Mouse (Mus musculus): ENCODE data around the gene Rusc2.

The Rusc2 gene

DNA sequence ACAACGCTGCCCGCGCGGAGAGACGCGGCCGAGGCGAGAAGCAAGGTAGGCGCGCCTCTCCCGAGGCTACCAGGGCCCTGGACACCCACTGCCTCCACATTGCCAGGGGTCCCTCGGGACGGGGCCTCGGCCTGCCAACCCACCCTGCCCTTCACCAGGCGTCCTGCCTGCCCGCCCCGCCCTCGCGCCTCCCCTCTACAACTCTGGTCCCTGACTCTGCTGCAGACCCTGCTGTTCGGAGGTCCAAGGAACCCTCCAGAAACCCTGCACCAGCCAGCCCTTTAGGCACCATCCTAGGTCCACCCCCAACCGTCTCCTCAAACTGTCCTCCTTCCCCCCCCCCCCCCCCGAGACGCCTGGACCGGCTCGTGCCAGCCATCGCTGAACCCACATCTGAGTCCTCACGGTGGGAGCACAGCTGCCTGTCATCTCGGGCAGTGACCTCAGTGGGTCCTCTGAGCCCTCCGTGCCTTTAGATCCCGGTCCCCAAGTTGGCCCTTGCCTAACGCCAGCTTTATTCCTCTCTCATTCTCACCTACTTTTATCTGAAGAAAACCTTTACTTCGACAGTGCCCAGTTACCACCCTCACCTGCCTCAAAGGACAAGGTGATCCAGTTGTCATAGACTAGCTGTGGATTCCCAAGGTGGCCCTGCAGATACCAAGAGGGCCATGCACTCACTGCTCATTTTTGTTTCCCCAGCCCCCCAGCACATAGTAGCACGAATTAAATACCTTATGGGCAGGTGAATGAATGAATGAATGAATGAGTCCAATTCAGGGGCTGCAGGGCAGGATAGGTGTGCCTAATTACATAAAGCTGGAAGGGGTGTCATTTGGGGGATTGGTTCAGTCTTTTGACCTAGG is 609 bp downstream of the Rusc2 start:
- in situ Hi-C loops (cut with MboI; ENCODE audit: low pct_unique_long_range_greater_than_20kb in 1 of 2, low sequenced_read_pairs in 2 of 2, unreplicated experiment in 1 of 2), result loop anchor here in 1 of 2 experiments (5.0 kb wide), 1 partner anchor 40 kb away; no protein-coding TSS in a partner anchor

DNA sequence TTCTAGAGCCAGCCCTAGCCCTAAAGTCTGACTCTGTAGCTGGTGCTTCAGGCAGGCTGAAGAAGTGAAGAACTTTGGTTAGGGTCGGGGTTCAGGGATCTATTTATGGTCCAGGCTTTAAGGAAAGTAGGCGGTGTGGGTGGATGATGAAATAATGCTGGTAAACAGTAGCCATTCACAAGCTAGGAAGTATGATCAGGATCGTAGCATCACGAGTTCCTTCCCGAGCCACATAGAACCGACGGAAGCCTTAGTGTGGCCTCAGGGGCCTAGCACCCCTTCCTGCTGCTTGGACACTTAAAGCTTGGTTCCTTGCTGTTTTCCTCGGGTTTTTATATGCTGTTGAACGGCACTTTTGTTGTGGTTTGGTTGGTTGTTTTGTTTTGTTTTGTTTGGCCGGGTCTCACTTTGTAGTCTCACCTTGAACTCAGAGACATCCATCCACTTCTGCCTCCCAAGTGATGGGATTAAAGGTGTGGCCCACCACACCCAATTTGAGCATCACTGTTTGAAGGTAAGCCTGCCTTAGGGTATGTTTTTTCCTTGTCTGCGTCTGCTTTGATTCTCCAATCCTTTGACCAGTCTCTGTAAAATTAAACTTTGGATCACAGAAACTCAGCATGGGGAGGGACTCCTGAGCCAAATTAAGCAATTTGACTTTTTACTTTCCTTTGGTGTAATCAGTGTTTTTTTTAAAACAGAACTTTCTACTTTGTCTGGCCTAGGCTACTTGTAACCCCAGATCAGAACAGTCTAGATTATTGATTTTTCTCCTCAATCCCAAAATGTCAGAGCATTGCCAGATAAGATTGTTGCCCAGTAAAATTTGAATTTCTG is 1.7 kb downstream of the Rusc2 start:
- in situ Hi-C loops (cut with MboI; ENCODE audit: low pct_unique_long_range_greater_than_20kb in 1 of 2, low sequenced_read_pairs in 2 of 2, unreplicated experiment in 1 of 2), result loop anchor here in 1 of 2 experiments (5.0 kb wide), 1 partner anchor 39 kb away; no protein-coding TSS in a partner anchor

DNA sequence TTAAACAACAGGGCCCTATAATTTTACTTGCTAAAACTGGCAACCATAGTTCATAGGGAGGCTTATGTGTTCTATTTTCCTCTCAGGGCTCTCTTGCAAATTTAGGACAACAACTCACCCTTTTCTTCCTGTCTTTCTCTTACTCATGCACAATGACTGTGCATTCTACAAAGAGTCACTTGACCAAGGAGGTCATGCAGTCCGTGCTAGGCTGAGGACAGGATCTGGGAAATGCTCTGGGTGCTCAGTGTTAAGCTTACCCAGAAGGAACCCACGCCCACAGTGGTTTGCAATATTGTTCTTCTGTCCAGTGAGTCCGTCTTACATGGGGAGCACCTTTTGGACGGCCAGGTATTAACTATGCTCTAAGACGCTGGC is 2.3 kb downstream of the Rusc2 start:
- in situ Hi-C loops (cut with MboI; ENCODE audit: low pct_unique_long_range_greater_than_20kb in 1 of 2, low sequenced_read_pairs in 2 of 2, unreplicated experiment in 1 of 2), result loop anchor here in 1 of 2 experiments (5.0 kb wide), 1 partner anchor 38 kb away; no protein-coding TSS in a partner anchor

DNA sequence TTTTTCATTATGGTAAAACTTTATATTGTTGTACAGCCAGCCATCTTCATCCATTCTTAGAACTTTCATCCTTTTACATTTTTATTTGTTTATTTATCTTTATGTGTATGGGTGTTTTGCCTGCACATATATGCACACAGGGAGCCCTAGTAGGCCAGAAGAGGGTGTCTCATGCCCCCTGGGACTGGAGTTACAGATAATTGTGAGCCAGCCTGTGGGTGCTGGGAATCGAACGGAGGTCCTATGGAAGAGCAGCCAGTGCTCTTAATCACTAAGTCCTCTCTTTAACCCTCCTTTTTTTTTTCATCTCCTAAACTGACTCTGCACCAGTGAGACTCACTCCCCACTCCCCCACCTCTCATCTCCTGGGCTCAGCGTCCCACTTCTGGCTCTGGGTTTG is 2.8 kb downstream of the Rusc2 start:
- in situ Hi-C loops (cut with MboI; ENCODE audit: low pct_unique_long_range_greater_than_20kb in 1 of 2, low sequenced_read_pairs in 2 of 2, unreplicated experiment in 1 of 2), result loop anchor here in 1 of 2 experiments (5.0 kb wide), 1 partner anchor 38 kb away; no protein-coding TSS in a partner anchor

DNA sequence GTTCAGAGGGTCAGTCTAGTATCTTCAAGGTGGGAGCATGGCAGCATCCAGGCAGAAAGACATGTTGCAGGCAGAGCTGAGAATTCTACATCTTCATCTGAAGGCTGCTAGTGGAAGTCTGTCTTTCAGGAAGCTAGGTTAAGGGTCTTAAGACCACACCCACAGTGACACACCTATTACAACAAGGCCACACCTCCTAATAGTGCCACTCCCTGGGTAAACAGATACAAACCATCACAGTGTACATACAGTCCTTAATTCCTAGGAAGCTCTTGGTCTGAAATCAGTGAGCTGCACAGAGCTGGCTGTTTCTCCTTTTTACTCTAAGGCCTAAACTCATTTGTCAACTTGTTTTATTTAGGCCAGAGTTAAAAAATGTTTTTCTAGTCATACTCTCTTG is 5.2 kb downstream of the Rusc2 start:
- in situ Hi-C loops (cut with MboI; ENCODE audit: low pct_unique_long_range_greater_than_20kb in 1 of 2, low sequenced_read_pairs in 2 of 2, unreplicated experiment in 1 of 2), result no loop called here

DNA sequence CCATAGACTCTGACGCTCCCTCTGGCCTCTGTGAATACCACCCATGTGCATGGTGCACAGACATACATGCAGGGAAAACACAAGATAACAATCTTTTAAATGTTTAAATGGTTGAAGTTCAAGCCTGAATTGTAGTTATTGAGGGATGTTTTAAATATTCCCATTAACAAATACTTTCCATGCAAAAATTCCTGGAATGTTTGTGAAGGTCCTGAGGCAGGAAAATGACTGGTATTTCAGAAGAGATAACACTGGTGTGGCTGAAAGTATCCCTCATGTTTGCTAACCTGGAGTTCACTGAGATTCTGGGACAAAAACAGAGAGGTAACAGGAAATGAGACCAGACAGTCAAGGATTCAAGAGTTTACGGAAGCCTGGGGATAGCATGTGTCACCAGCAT is 7.6 kb downstream of the Rusc2 start:
- in situ Hi-C loops (cut with MboI; ENCODE audit: low pct_unique_long_range_greater_than_20kb in 1 of 2, low sequenced_read_pairs in 2 of 2, unreplicated experiment in 1 of 2), result no loop called here

DNA sequence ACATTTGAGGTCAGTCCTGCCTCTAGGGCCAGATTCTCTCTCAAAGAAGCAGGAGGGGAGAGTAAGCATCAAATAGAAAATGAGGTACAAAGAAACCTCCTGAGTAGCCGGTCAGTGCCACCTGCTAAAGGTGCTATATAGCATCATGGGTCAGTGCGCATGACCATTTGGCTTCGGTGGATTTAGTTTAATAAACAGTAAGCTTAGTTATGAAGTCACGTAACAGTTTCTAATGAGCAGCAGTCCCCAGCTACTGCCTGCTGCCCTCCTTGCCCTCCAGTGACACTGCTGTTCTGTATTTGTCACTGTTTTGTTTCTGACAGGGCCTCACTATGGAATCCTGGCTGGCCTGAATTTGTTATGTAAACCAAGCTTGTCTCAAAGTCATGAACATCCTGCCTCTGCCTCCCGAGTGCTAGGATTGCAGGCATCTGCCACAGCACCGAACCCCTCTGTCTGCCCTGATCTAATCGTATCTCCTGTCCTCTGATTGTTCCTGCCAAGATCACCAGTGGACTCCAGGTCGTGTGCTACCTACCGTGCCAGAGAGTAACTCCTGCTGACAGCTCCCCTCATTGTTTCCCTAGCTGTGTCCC is 8.2 kb downstream of the Rusc2 start:
- in situ Hi-C loops (cut with MboI; ENCODE audit: low pct_unique_long_range_greater_than_20kb in 1 of 2, low sequenced_read_pairs in 2 of 2, unreplicated experiment in 1 of 2), result no loop called here

DNA sequence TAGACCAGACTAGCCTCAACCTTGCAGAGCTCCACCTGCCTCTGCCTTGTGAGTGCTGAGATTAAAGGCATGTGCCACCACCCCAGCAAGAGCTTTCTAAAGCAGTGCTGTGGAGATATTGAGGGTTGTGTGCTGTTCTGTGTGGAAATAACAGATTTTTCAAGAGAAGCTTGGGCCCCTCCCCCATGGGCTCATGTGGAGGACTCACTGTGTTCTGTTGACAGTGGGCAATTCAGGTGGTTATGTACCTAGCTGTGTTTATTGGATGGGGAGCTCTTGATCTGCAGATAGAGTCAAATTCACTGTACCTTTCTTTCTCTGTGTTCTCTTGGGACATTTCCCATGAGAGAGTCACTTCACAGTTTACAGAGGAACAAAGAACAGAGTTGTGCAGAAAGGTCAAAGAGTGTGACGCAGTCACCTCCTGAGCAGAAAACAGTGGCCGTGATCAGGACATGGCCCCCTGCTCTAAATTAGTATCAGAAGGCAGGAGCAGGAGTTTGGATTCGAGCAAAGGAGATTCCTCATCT is 9.8 kb downstream of the Rusc2 start:
- in situ Hi-C loops (cut with MboI; ENCODE audit: low pct_unique_long_range_greater_than_20kb in 1 of 2, low sequenced_read_pairs in 2 of 2, unreplicated experiment in 1 of 2), result no loop called here

DNA sequence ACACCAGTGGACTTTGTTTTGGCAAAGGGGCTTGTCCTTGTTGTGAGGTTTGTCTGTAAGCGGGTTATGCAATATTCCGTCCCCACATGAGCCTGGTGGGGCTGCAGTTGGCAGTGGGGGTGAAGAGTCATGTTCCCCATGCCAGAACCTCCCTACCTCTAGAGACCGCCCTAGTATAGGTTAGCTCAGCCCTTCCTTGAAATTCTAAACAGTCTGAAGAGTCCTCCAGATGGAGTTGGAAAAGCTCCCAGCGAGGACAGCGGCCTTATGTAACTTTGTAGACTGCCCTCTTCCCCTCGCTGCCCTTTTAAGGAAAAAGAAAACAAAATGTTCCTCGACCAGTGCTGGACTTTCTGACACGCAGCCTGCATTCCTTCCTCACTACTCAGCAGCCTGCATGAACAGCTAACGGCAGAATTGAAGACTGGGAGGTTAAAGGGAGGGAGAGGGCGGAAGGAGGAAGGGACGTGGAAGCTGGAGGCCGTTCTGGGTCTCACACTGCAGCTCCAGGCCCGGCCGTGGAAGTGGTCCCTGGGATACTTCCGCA is 12.6 kb downstream of the Rusc2 start:
- in situ Hi-C loops (cut with MboI; ENCODE audit: low pct_unique_long_range_greater_than_20kb in 1 of 2, low sequenced_read_pairs in 2 of 2, unreplicated experiment in 1 of 2), result no loop called here

DNA sequence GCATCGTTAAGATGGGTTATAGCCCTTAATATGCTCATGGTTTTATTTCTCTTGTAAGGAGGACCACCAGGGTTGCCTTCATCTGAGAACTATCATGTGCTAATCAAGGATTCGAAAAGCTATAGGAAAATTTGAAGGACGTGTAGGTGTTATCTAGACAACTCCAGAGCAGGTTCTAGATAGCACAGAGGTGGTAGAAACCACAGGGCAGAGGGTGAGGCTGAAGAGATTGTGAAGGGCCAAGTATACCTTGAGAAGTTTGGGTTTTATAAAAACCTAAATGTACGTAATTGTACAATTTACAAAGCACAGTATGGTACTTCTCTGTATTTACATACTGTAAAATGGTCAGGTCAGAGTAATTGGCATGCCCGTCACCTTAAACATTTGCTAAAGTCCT is 13.4 kb downstream of the Rusc2 start:
- in situ Hi-C loops (cut with MboI; ENCODE audit: low pct_unique_long_range_greater_than_20kb in 1 of 2, low sequenced_read_pairs in 2 of 2, unreplicated experiment in 1 of 2), result no loop called here

DNA sequence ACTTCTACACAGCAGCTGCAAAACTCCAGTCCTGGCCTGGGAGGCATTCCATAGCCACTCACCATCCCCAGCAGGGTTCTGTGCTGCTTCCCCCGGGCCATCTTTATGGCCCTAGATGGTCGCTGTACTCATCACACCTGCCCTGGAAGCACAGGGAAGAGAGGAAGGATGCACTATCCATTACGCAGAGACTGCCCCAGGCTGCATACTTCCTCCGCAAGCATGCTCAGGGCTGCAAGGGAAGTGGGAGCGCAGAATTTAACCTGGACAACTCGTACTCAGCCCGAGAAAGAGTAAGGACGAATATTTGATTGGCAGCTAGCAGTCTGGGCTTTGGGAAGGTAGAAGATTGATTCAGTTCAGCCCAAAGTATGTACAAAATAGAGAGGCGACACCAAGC is 14.1 kb downstream of the Rusc2 start:
- in situ Hi-C loops (cut with MboI; ENCODE audit: low pct_unique_long_range_greater_than_20kb in 1 of 2, low sequenced_read_pairs in 2 of 2, unreplicated experiment in 1 of 2), result no loop called here

DNA sequence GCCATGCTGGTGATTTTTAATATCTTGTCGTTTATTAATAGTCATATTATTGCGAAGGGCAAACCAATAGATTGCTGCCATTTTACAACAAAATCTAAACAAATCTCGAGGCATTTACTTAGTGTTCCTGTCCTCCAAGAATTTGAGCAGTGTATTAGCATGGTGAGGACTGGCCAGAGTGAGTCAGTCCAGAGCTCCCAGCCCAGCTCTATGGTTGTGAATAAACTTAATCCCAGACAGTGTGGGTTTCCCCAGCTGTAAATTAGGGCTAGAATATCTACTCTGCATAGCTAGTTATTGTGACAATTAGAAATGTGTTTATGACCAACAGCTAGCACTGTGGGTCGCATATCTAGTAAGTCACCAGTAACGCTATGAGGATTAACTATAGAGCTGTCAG is 14.6 kb downstream of the Rusc2 start:
- in situ Hi-C loops (cut with MboI; ENCODE audit: low pct_unique_long_range_greater_than_20kb in 1 of 2, low sequenced_read_pairs in 2 of 2, unreplicated experiment in 1 of 2), result no loop called here

DNA sequence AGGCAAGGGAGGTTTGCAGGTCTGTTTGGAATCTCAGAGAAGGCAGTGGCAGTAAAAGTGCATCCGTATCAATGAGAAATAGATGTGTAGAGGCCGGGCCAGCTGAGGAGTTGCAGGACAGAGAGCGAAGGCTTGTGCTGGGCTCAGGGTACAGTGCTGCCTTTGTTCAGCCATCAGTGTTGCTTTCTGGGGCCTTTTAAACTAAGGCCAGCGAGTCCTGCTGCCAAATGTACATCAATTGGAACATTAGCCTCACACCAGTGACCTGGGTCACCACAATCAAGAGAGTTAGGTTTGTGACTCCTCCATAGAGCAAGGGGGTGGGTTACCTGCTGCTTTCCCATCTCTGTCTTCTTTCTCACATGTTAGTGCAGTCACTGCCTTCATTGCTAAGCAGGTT is 16.2 kb downstream of the Rusc2 start:
- in situ Hi-C loops (cut with MboI; ENCODE audit: low pct_unique_long_range_greater_than_20kb in 1 of 2, low sequenced_read_pairs in 2 of 2, unreplicated experiment in 1 of 2), result no loop called here

DNA sequence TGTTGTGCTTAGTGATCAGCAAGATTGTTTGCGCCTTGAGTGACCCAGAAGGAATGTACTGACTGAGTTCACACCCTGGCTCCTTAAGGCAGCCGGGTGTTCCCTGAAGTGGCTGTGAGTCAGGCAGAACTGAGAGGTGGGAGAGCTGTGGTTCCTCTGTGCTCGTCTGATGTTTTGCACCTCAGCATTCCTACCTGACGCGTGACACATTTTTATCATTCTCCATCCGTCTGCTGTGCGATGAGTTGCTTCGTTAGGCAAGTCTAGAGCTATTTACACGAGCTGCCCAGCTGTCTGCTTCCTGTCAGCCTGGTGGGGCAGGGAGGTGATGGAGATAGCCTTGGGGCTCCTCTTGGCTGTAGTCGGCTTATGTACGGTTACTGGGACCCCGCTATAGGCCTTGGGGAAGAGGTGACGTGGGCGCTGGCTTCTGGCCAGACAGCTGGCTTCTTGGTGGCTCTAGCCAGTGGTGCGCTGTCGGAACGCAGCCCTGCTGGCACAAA is 17.1 kb downstream of the Rusc2 start:
- in situ Hi-C loops (cut with MboI; ENCODE audit: low pct_unique_long_range_greater_than_20kb in 1 of 2, low sequenced_read_pairs in 2 of 2, unreplicated experiment in 1 of 2), result no loop called here

DNA sequence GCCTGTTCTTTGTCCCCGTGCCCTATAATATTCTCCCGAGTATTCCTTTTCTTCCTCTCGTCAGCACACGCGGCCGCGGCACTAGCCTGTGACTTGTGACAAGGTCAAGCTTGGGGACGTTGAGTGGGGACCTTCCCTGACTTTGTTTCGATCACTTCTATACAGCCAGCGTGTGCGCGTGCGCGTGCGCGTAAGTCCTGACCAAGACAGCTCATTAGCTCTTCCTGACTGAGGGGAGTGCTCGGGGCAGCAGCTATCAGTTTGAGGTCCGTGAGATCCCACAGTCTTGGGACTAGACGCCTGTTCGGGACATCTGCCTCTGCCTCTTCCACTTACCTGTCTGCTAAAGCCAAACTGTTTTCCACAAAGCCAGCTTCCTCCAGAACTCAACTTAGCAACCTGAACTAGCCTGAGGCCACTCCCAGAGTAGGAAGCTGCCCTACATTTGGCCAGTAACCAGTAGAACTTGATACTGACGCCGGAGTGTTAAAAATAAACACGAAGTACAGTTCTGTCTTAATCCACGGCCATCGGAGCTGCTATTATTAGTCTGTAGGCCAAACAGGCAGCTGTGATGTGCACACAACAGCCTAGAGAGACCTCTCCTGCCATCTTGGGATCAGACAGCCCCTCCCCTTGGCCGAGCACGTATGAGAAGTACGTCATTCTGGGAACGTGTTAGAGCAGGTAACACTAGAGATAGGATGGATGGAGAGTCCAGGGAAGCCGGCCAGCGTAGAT is 17.8 kb downstream of the Rusc2 start:
- in situ Hi-C loops (cut with MboI; ENCODE audit: low pct_unique_long_range_greater_than_20kb in 1 of 2, low sequenced_read_pairs in 2 of 2, unreplicated experiment in 1 of 2), result no loop called here

DNA sequence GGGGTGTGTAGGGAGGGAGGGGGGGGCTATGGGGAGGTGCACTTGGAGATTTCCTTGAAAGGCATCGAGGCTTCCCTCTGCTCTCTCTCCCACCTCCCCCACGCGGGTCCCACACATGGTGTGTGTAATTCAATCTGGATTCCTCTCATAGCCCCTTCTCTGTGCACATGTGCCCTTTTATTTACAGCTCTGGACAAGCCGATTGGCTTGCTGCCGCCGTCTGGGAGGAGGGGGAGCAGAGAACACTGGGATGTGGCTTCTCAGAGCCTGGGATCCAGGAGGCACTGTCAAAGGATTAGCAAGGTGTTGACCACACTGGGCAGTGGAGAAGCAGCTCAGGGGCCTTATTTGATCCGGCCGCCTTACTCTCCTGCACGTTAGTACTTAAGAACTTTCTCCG is 19.2 kb downstream of the Rusc2 start:
- in situ Hi-C loops (cut with MboI; ENCODE audit: low pct_unique_long_range_greater_than_20kb in 1 of 2, low sequenced_read_pairs in 2 of 2, unreplicated experiment in 1 of 2), result no loop called here

DNA sequence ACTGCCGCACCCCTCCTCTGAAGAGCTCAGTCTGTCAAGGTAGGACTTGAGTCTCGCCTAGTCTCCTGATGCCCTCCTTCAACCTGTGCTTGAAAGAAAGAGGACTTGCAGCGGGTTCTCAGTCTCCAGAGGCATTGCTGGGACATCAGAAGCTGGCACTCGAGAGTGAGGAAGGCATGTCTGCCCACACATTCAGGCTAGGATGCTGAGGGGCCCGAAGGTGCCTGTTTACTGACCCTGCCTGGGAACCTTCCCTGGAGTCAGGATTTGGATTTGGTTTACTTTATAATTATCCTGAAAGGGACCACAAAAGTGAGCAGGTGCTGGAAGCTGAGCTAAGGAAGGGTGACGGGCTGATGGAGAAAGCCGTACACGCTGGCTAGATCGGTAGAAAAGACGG is 19.7 kb downstream of the Rusc2 start:
- in situ Hi-C loops (cut with MboI; ENCODE audit: low pct_unique_long_range_greater_than_20kb in 1 of 2, low sequenced_read_pairs in 2 of 2, unreplicated experiment in 1 of 2), result no loop called here

DNA sequence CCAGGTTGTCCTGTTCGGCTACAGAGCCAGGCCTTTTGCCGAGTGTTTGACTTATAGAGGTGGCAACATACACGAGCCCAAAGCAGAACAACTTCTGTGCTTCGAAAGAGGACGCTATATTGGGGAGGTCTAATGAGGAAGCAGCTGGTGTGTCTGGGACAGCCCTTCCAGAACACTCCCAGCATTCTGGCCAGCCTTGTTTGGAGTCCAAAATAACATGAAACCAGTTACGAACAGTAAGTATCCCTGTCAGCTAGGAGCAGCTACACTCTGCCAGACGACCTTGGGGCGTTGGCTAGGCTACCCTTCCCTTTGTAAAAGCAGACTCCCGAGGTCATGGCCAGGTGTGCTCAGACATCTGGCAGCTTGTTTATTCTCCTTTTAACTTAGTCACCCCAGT is 20.4 kb downstream of the Rusc2 start:
- in situ Hi-C loops (cut with MboI; ENCODE audit: low pct_unique_long_range_greater_than_20kb in 1 of 2, low sequenced_read_pairs in 2 of 2, unreplicated experiment in 1 of 2), result no loop called here

All from mouse embryonic stem cell (cell line).